Mouse (Mus musculus) E14TG2a.4 (cell line): ENCODE results near the gene AK157302.

Source experiments
- CTCF ChIP-seq: conservative IDR thresholded peaks from 2 replicates; pipeline ENCODE4 v1.5.1; 2014; ENCODE audit warnings: low read length
- NANOG ChIP-seq: IDR thresholded peaks from 2 replicates; pipeline ENCODE4 v1.6.1; 2014; ENCODE audit warnings: borderline replicate concordance, low read length, mixed read lengths
- POU5F1 ChIP-seq: IDR thresholded peaks from 2 replicates; pipeline ENCODE4 v1.6.1; 2014; ENCODE audit warnings: low read length, borderline replicate concordance

- TF ChIP-seq CTCF = no peak
- TF ChIP-seq NANOG = no peak
- no peak for TF ChIP-seq POU5F1
Measured at GRCm38 (mm10) chr13:21542708-21543107, 47.7 kb downstream of the AK157302 start, which contains the start of gene Olfr1366.
